Mouse (Mus musculus) CD4-positive, CD25-positive, alpha-beta regulatory T cell, adult 2 months (primary cell): ENCODE measurements around the gene Cdon.

ENCODE experiments used
- DNase-seq: peaks from one replicate; pipeline ENCODE4 v3.0.0-alpha.2; 2012; ENCODE audit warnings: low read depth, low spot score

Cdon gene

GRCm38 (mm10) chr9:35435565-35435964 lies 14.6 kb downstream of the Cdon start:
- no peak for DNase-seq

- DNase-seq, result no peak
Observed at GRCm38 (mm10) chr9:35438286-35439061, 17.5 kb downstream of the Cdon start.

GRCm38 (mm10) chr9:35439062-35439442 lies 18.1 kb downstream of the Cdon start:
- DNase-seq, result no peak

GRCm38 (mm10) chr9:35439754-35440153 lies 18.8 kb downstream of the Cdon start:
- DNase-seq, result no peak

- DNase-seq, result no peak
Observed at GRCm38 (mm10) chr9:35442476-35442875, 21.5 kb downstream of the Cdon start.

- no peak for DNase-seq
Observed at GRCm38 (mm10) chr9:35443618-35444511, 22.9 kb downstream of the Cdon start.

GRCm38 (mm10) chr9:35444512-35444886 lies 23.6 kb downstream of the Cdon start:
- DNase-seq, result no peak

GRCm38 (mm10) chr9:35446916-35447315 lies 26.0 kb downstream of the Cdon start:
- DNase-seq, result no peak

- DNase-seq, result no peak
Observed at GRCm38 (mm10) chr9:35453311-35453710, 32.4 kb downstream of the Cdon start.

- DNase-seq, result peak; percentile 61
Observed at GRCm38 (mm10) chr9:35459594-35459993, 38.7 kb downstream of the Cdon start.

- no peak for DNase-seq
Observed at GRCm38 (mm10) chr9:35467264-35467817, 46.4 kb downstream of the Cdon start.

- DNase-seq, result no peak
Observed at GRCm38 (mm10) chr9:35468913-35469312, 48.0 kb downstream of the Cdon start.

GRCm38 (mm10) chr9:35474104-35474724 lies 53.3 kb downstream of the Cdon start:
- no peak for DNase-seq

- peak; percentile 15 for DNase-seq
Observed at GRCm38 (mm10) chr9:35475394-35475793, 54.5 kb downstream of the Cdon start.

- no peak for DNase-seq
Observed at GRCm38 (mm10) chr9:35479456-35479855, 58.5 kb downstream of the Cdon start.

GRCm38 (mm10) chr9:35482014-35482898 lies 61.3 kb downstream of the Cdon start:
- DNase-seq, result no peak

- DNase-seq, result no peak
Observed at GRCm38 (mm10) chr9:35483949-35484348, 63.0 kb downstream of the Cdon start.

- DNase-seq, result no peak
Observed at GRCm38 (mm10) chr9:35486616-35487015, 65.7 kb downstream of the Cdon start.

GRCm38 (mm10) chr9:35488496-35488895 lies 67.6 kb downstream of the Cdon start:
- no peak for DNase-seq

GRCm38 (mm10) chr9:35491109-35491866 lies 70.4 kb downstream of the Cdon start:
- DNase-seq, result no peak
